Mouse (Mus musculus): ENCODE data around the gene Sar1b. TPM values are rescaled to one million over a fixed set of nuclear protein-coding genes. Genes with fewer than 3 reads are reported as not detected.

Sar1b gene
- total RNA-seq, 2 experiments from 2014 or later: 68.7 to 79.2 TPM

DNA sequence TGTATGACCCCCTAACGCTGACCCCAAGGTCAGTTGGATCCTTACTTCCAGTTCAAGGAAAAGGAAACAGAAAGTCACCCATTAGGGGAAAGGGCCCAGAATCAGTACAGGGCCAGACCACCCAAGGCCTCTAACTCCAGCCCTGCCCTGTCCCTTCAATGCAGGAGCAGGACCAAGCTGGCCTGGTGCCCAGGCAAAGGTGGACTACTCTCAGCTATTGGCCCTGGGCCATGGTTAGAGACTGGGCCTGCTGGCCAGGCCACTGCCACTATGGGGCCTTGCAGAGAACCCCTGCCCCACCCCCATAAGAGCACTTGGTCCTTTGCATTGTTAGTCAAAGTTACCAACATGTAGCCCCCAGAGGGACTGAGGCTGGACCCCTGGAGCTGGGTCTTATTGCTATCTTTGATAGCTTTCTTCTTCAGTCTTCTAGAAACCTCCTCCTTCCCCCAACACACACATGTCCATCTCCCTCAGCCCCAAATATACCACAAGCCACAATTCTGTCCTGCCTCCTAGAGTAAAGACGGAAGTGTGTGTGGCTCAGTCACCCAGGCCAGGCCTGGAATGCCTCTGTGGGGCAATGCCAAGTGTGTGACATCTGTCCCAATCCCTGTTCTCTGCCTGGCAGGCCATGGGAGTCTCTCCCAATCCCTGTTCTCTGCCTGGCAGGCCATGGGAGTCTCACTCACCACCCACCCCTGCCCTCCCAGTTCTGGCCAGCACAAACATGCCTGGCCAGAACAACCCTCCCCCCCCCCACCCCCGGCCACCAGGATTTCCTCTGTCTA, 60.7 kb downstream of the Sar1b start:
- DNase-seq (ENCODE audit: low spot score in 2 of 2): no peak

DNA sequence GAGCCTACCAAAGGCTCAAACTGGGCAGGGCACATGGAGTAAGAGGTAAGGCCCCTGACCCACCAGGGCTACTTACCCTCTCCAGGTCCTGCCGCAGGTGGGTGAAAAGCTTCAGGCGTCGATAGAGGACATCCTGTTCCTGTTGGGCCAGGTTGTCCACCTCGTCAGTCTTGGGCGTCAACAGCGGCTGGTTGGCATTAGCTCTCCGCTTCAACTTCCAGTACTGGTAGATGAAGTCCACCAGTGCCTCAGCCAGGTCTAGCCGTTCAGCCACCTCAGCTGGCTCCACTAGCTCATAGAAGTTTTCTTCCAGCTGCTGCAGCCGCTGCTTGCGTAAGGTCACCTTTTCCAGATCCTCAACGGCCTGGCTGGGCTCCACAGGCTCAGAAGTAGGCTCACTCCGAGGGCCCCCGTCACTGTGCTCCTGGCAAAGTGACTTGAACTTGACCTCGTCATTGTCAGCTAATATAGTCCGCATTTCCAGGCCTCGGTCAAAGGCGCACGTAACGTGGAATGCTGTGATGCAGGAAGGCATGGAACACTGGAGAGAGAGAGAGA, 61.5 kb downstream of the Sar1b start:
- DNase-seq (ENCODE audit: low spot score in 2 of 2): no peak

DNA sequence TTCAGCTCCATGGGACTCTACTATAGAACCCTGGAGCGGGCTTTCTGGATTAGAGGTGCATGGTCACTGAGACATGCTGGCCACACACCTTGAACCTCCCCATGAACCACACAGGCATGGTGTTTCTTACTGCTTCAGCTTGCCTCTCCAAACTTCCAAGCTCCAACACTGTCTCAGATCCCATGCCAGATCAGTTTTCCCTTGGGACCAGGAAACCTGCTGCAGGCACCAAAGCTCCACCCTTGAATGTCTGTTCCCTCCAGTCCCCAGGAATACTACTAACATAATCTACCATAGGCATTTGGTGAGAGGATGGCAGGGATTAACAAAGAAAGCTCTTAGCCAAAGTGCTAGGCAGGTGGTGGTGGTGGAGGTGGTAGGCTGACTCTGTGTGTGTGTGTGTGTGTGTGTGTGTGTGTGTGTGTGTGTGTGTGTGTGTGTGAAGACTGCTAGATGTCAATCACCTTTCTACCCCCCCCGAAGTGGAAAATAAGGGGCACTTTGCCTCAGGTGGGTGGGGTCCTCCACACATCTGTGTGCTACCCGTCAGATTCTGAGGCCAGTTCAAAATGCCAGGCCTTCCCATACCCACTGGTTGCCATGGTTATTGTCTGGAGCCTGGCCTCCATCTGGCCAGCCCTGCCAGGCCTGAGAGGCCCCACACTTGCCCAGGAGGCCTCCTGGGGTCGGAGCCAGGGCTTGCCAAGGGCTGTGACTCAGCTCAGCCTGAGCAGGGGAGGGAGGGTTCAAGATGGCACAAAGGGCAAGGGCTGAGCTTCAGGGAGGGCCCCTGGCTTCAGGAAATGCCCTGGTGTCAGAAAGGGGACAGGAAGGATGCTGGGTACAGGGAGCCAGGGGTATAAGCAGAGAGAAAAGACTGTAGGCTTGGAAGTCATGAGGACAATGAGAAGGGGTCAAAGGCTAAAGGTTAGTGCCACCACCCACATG, 68.7 kb downstream of the Sar1b start:
- no peak for DNase-seq (ENCODE audit: low spot score in 2 of 2)

DNA sequence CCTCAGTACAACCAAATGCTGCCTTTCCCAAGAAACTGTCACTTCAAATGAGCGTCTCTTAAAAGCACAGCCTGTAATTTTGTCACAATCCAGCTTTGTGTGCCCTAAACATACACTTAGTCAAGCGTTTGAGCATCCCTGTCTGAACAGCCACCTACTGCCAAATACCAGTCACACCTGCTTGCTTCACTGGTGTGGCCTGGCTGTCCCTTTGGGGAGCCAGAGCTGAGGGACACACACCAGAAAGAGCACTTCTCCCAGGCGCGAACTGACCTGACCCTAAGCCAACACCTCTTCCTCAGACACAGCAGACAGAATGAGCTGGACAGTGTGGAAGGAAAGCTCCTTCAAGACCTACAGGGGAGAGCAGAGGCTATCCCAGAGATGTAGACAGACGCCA, 69.5 kb downstream of the Sar1b start:
- no peak for DNase-seq (ENCODE audit: low spot score in 2 of 2)

DNA sequence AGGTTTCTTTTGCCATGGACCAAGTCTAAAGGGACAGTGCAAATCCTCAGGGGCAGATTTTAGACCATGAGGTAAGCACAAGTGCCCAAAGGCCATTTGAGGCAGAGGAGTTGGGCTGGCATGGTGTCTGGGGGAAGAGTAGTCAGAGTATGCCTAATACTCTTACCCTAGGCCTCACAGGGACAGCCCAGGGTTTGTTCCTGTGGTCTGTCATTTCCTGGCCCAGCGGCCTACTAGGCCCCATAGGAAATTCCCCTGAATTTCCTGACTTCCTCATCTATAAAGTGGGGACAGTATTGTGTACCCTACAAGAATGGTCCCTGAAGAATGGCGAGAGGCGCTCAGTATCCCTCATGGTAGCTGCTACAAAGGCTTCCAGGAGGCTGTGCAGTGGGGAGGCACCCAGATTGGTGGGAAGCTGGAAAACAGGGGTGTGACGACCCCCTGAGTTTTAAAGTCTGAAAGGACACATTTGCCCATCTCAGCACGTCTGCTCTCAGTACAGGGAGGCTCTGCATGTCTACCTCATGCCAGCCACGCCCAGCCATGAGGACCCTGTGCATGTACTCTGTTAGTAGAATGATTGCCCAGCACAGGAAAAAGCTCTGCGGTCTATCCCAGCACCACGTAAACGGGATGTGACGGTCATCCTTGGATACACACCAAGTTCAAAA, 70.0 kb downstream of the Sar1b start:
- DNase-seq (ENCODE audit: low spot score in 2 of 2): no peak

DNA sequence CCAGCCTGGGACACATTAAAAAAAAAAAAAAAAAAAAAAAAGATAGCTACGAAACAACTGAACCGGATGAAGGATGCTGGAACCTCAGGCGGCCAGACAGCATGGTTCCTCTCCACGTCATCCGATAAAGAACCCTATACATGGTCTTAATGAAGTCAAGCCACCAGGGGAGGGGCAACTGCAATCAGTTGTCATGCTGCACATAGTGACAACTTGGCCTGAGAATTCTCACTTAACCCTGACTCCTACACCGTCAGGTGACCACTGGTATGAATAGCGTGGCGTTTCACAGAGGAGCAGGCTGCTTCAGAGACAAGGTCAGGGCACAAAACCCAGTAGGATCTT, 70.6 kb downstream of the Sar1b start:
- no peak for DNase-seq (ENCODE audit: low spot score in 2 of 2)

DNA sequence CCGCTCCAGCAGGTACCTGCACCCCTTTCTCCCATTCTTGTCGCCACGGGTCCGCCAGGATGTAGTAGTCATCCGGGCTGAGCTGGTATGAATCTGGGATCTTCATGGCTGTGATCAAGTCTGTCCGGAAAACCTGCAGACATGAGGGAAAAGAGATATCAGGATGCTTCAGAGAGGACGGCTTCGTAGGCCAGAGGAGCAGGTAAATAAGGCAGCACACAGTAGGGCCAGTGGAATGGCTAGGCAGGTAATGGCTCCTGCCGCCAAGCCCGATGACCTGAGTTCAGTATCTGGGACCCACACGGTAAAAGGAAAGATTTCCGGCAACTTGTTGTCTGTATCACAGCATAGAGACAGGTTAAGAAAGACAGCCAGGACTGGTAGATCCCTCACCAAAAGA, 72.1 kb downstream of the Sar1b start:
- no peak for DNase-seq (ENCODE audit: low spot score in 2 of 2)

DNA sequence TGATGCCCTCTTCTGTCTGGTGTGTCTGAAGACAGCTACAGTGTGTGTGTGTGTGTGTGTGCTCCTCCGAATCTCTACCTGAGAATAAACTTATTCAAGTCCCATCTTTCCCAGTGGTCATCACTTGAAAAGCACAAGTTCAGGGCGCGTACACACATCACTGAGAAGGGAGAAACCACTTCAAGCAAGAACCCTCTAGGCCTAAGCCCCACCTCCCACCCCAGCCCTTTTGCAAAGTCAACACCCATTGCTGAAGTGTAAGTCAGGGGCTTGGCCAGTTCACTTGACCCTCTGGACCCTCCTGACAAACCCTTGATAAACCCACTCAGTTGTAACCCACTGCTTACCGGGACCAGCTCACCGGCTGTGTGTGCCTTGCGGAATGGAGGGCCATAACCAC, 73.0 kb downstream of the Sar1b start:
- no peak for DNase-seq (ENCODE audit: low spot score in 2 of 2)

DNA sequence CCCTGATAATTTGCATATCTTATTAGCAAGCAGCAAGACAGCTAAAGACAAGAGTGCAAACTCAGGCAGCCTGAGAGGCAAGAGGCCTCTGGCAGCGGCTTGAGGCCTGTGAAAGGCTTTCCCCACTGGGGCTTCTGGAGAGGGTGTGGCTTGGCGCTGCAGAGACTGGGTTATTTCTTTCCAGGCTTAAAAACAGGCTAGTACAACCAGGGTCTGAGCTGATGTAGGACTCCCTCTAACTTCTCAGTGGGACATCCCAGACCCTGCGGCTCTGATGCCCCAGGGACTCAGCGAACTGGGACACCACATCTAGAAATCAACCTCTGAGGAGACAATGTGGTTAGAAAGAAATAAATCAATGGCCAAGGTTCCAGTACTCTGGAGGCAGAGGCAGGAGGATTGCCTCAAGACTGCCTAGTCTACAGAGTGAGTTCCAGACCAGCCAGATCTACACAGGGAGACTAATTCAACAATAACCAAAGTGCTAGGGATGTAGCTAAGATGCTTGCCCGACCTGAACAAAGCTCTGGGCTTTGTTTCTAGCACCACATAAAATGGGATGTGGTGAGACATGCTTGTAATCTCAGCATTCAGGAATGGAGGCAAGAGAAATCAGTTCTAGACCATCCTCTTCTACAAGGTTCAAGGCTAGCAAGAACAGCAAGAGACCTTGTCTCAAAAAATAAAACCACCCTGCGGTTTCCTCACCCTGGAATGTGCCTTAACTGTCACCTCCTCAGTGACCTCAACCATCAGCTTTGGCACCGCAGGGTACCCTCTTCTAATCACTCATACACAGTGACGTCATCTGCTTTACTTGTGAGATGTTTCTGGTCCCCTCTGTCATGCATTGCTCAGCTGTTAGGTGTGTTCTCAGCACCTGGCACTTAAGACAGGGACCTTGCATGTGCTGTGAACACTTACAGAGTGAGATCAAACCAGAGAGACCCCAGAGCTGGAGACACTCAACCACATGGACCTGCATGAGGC, 74.0 kb downstream of the Sar1b start:
- DNase-seq (ENCODE audit: low spot score in 2 of 2): no peak

DNA sequence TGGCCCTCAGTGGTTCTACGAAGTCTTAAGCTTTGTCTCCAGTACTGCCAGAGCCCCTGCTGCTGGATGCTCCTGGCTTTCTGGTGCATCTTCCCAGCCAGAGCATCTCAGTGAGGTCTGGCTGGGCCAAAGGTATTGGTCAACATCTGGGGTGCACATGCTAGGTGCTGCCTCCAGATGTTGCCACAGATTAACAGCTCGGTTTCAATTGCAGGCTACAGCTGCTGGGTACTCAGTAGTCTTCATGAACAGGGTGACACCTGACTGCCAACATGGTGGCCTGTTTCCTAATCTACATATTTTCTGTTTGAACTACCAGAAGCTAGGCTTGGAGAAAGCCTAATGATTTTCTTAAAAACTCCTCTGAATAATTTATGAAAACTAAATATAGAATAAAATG, 75.6 kb downstream of the Sar1b start:
- DNase-seq (ENCODE audit: low spot score in 2 of 2): no peak

DNA sequence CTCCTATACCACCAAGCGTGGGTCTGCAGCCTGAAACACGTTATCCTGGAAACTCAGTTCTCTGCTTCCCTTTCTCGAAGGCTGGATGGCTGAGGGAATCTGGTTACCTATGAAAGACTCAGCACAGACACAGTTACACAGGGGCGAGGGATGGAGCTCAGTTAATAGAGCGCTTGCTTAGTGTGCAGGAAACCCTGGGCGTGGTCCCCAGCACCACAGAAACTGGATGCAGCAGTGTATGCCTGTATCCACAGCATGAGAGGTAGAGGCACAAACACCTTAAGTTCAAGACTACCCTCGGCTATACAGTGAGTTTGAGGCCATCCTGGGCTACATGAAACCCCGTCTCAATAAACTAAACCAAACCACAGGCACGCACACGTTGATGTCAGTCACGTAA, 76.5 kb downstream of the Sar1b start:
- no peak for DNase-seq (ENCODE audit: low spot score in 2 of 2)

DNA sequence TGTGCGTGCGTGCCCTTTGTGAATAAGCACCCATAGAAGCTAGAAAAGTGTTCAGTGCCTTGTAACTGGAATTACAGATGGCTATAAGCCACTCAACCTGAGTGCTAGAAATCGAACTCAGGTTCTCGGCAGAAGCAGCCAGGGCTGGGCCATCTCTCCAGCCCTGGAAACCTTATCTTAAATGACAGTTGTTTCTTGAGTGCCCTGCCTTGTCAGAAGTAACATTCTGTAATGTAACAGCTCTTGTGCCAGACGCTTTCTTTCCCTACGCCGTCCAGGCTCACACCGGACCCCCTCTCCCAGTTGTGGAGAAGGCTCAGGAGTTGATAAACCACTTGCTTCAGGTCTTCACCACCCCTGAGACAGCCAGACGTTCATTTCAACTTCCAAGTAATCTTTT, 77.2 kb downstream of the Sar1b start:
- DNase-seq (ENCODE audit: low spot score in 2 of 2): no peak

DNA sequence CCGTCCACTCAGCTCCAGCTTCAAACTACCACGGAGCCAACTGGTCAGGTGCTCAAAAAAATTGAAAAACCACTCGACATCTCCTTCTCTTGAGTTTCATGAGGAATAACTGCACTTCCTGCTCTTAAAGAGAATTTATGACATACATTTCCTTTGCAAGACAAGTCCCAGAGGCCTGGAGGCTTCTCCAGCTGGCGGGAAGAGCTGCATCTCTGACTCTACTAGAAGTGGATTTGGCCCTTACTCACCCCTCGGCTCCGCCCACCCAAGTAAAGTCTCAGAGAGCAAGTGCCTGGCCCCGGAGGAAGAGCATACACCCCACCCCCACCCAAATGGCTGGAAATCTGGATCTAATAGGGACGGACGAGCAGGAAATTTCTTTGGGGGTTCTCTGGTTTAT, 77.7 kb downstream of the Sar1b start:
- no peak for DNase-seq (ENCODE audit: low spot score in 2 of 2)

Other genes starting within 250 kb of the Sar1b start
- 10 to 100 TPM; 39.2 to 42.2 TPM for gene Phykpl, start 178.9 kb upstream of the Sar1b start, total RNA-seq (2021)
- gene Hnrnpab, start 156.8 kb upstream of the Sar1b start, total RNA-seq (2021): 100 to 1,000 TPM; 350 to 387 TPM
- gene Nhp2, start 144.0 kb upstream of the Sar1b start, total RNA-seq (2021): 10 to 100 TPM; 73.2 to 74.9 TPM
- gene Rmnd5b, start 127.8 kb upstream of the Sar1b start, total RNA-seq (2021): 10 to 100 TPM; 41.5 to 50.0 TPM
- 10 to 100 TPM; 19.8 to 26.5 TPM for gene N4bp3, start 112.8 kb upstream of the Sar1b start, total RNA-seq (2021)
- gene D930048N14Rik, start 112.7 kb upstream of the Sar1b start, total RNA-seq (2021): 1 to 10 TPM; 3.5 to 4.1 TPM
- gene 0610009B22Rik, start 74.8 kb upstream of the Sar1b start, total RNA-seq (2021): 10 to 100 TPM; 44.8 to 45.4 TPM
- gene Sec24a, start 53 bp upstream of the Sar1b start, total RNA-seq (2021): 10 to 100 TPM; 31.8 to 33.1 TPM
- 10 to 100 TPM; 16.0 to 16.2 TPM for gene Jade2, start 94.0 kb downstream of the Sar1b start, total RNA-seq (2021)
- gene Cdkn2aipnl, start 204.0 kb downstream of the Sar1b start, total RNA-seq (2021): 10 to 100 TPM; 33.1 to 34.3 TPM
- gene Ube2b, start 237.1 kb downstream of the Sar1b start, total RNA-seq (2021): 100 to 1,000 TPM; 131 to 142 TPM
- gene Cdkl3, start 240.5 kb downstream of the Sar1b start, total RNA-seq (2021): 1 to 10 TPM; 7.9 to 8.0 TPM

All from adrenal gland, postnatal 4 days (tissue).